Mouse (Mus musculus): ENCODE results near the gene Hmbs. TPM values are rescaled to one million over a fixed set of nuclear protein-coding genes. Genes with fewer than 3 reads are reported as not detected.
"Not testable (repeated sequence)": the region's sequence is repeated elsewhere in the genome, so short reads cannot be mapped to it uniquely, and the experiment has no call there.

Hmbs gene
- total and polyA plus RNA-seq, 3 experiments, result 65.1 to 74.0 (median 73.7) TPM

DNA sequence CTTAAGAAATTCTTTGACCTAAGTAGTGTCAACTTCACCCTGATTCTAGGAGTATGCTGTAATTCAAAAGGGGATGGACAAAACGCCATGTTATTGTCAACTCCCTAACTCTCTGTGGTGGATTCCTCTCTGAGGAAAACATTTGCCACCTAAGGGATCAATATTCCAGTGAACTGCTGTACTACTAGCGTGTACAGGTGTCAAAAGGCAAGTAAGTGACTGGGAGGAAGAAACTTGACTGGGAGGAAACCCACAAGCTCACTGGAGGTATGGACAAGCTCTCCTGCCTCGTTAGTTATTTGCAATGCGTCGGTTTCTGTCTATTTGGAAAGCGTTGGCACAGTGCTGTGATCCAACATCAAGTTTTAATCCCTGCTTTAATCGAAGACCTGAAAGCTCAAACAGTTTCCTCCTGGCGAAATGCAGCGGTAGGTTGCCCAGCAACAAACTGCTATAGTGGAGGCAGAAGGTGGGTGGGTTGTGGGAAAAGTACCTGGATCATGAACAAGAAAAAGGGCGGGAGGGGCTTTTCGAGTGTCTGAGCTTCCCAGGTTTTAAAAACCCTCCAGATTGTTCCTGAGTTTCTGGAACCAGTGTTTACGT is 18.2 kb downstream of the Hmbs start, which contains the start of gene Dpagt1:
Dpagt1 (plus strand) TSS at position 252 of the 603 bp plus-strand sequence.
- dilution Hi-C loops (cut with MboI; ENCODE audit: extremely low pct_ligation_motif_present, extremely low pct_unique_long_range_greater_than_20kb, low sequenced_read_pairs) (no loop called here), in situ Hi-C loops (cut with MboI; ENCODE audit: low pct_ligation_motif_present, low pct_unique_long_range_greater_than_20kb, low sequenced_read_pairs) (no loop called here)
- peak within 1 kb of the TSS; percentile 67 for H3K27ac ChIP-seq (ENCODE audit: insufficient read depth, low read depth)
- H3K4me3 ChIP-seq (replicated peaks in 1 of 3; ENCODE audit: low read depth in 2 of 3, low read length in 2 of 3, poor library complexity in 1 of 3), result peak within 1 kb of the TSS; percentile 83 to 92 (median 85)
- peak within 1 kb of the TSS; percentile 81 for H3K9ac ChIP-seq (ENCODE audit: insufficient read depth, low read depth)
- peak within 1 kb of the TSS; percentile 93 for H3K4me2 ChIP-seq (ENCODE audit: insufficient read depth, low read depth, poor library complexity, severe bottlenecking)
- H3K79me2 ChIP-seq (replicated peaks; ENCODE audit: control insufficient read depth, extremely low read depth, insufficient read depth, poor library complexity, severe bottlenecking), result peaks cover 7% of the 10 kb centered on the region; the same call in 1 of the 2 replicates
- H3K36me3 ChIP-seq (replicated peaks in 1 of 2; ENCODE audit: control insufficient read depth in 1 of 2, insufficient read depth in 1 of 2, low read length in 1 of 2), result peaks cover 12 to 28% of the 10 kb centered on the region in 2 experiments
- TF ChIP-seq ZNF384 (IDR thresholded peaks at IDR 0.05; ENCODE audit: low read depth, low read length) (peak; percentile 4; the same call in 1 of the 2 replicates), MAX (IDR thresholded peaks at IDR 0.05; ENCODE audit: low read length) (no peak), NELFE (IDR thresholded peaks at IDR 0.05; ENCODE audit: low read depth, low read length) (0 out of 2 replicates have a peak, but pooled peaks have one; percentile 24), MEF2A (IDR thresholded peaks at IDR 0.05; ENCODE audit: borderline replicate concordance, low read depth, low read length) (no peak)
- DNase-seq (ENCODE audit: extremely low read depth), result no peak
- H3K9me3 ChIP-seq (replicated peaks; ENCODE audit: low read length), result no peaks in the 10 kb centered on the region
- H3K27me3 ChIP-seq (replicated peaks), result peaks cover 3% of the 10 kb centered on the region
- H3K4me1 ChIP-seq (ENCODE audit: control insufficient read depth in 1 of 2, insufficient read depth in 2 of 2), result peaks cover 5 to 41% of the 10 kb centered on the region in 2 experiments

DNA sequence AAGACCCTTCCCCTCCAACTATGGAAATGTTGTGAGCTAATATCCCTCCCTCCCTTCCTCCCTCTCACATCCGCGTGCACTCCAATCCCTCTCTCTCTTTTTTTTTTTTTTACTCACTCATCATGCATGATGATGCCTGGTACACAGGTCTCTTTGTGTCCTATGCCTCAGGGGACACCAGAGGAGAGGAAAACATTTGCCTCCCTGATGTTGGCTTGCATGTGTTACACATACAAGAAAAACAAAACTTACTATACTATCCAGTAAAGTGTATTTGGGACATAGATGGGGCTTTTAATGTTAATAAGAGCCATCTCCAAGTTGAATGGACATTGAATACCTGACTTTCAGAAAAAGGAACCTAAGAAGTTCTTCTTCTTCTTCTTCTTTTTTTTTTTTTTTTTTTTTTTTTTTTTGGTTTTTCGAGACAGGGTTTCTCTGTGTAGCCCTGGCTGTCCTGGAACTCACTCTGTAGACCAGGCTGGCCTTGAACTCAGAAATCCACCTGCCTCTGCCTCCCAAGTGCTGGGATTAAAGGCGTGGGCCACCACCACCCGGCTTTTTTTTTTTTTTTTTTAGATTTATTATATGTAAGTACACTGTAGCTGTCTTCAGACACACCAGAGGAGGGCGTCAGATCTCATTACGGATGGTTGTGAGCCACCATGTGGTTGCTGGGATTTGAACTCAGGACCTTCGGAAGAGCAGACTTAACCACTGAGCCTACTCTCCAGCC is 18.8 kb downstream of the Hmbs start:
- dilution Hi-C loops (cut with MboI; ENCODE audit: extremely low pct_ligation_motif_present, extremely low pct_unique_long_range_greater_than_20kb, low sequenced_read_pairs); in situ Hi-C loops (cut with MboI; ENCODE audit: low pct_ligation_motif_present, low pct_unique_long_range_greater_than_20kb, low sequenced_read_pairs); DNase-seq (ENCODE audit: extremely low read depth); H3K79me2 ChIP-seq (replicated peaks; ENCODE audit: control insufficient read depth, extremely low read depth, insufficient read depth, poor library complexity, severe bottlenecking); H3K9ac ChIP-seq (ENCODE audit: insufficient read depth, low read depth); H3K27me3 ChIP-seq (replicated peaks); H3K9me3 ChIP-seq (replicated peaks; ENCODE audit: low read length): not testable (repeated sequence)
- Histone ChIP-seq H3K4me1 (ENCODE audit: control insufficient read depth in 1 of 2, insufficient read depth in 2 of 2) (peaks cover 6 to 40% of the 10 kb centered on the region in 2 experiments), H3K36me3 (replicated peaks in 1 of 2; ENCODE audit: control insufficient read depth in 1 of 2, insufficient read depth in 1 of 2, low read length in 1 of 2) (peaks cover 9 to 21% of the 10 kb centered on the region in 2 experiments), H3K27ac (ENCODE audit: insufficient read depth, low read depth) (peak overlapping the region; percentile 24; the same call in 1 of the 2 replicates), H3K4me3 (replicated peaks in 1 of 3; ENCODE audit: low read depth in 2 of 3, low read length in 2 of 3, poor library complexity in 1 of 3) (peak overlapping the region in 1 of 3 experiments; percentile 92), H3K4me2 (ENCODE audit: insufficient read depth, low read depth, poor library complexity, severe bottlenecking) (peak overlapping the region; percentile 93; the same call in 1 of the 2 replicates)
- TF ChIP-seq TCF12 (IDR thresholded peaks at IDR 0.05; ENCODE audit: low read depth, low read length) (0 out of 2 replicates have a peak, but pooled peaks have one; percentile 27), ZNF384 (IDR thresholded peaks at IDR 0.05; ENCODE audit: low read depth, low read length) (peak; percentile 74)

DNA sequence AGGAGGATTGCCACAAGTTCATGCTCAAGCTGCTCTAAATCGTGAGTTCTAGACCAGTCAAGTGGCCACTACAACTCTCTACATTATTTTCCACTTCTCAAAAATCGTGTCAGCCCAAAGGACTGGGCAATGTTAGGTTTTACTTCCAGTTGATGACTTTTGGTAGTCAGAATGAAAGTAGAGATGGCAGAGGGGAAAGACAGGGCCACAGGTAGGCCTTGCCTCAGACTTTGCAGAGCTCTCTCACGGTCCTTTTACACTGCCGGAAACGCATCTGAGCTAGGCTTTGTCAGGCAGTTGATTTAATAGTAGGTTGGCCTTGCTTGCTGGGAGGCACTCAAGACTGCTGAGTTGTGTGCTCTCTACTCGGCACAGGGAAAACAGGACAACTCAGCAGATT is 19.9 kb downstream of the Hmbs start:
- Histone ChIP-seq H3K27me3 (replicated peaks) (peaks cover 4% of the 10 kb centered on the region), H3K4me3 (replicated peaks in 1 of 3; ENCODE audit: low read depth in 2 of 3, low read length in 2 of 3, poor library complexity in 1 of 3) (no peak overlapping the region), H3K9ac (ENCODE audit: insufficient read depth, low read depth) (peak overlapping the region; percentile 37), H3K4me2 (ENCODE audit: insufficient read depth, low read depth, poor library complexity, severe bottlenecking) (peak overlapping the region; percentile 35; the same call in 1 of the 2 replicates), H3K27ac (ENCODE audit: insufficient read depth, low read depth) (peak overlapping the region; percentile 80), H3K79me2 (replicated peaks; ENCODE audit: control insufficient read depth, extremely low read depth, insufficient read depth, poor library complexity, severe bottlenecking) (peaks cover 7% of the 10 kb centered on the region; the same call in 1 of the 2 replicates), H3K9me3 (replicated peaks; ENCODE audit: low read length) (no peaks in the 10 kb centered on the region), H3K4me1 (ENCODE audit: control insufficient read depth in 1 of 2, insufficient read depth in 2 of 2) (peaks cover 6 to 42% of the 10 kb centered on the region in 2 experiments), H3K36me3 (replicated peaks in 1 of 2; ENCODE audit: control insufficient read depth in 1 of 2, insufficient read depth in 1 of 2, low read length in 1 of 2) (peaks cover 5 to 12% of the 10 kb centered on the region in 2 experiments)
- in situ Hi-C loops (cut with MboI; ENCODE audit: low pct_ligation_motif_present, low pct_unique_long_range_greater_than_20kb, low sequenced_read_pairs) (no loop called here), dilution Hi-C loops (cut with MboI; ENCODE audit: extremely low pct_ligation_motif_present, extremely low pct_unique_long_range_greater_than_20kb, low sequenced_read_pairs) (no loop called here)
- DNase-seq (ENCODE audit: extremely low read depth), result peak; percentile 77
- TF ChIP-seq SMC3 (IDR thresholded peaks at IDR 0.05; ENCODE audit: low read depth, low read length) (no peak), CTCF (conservative IDR thresholded peaks at IDR 0.05 in 1 of 2, IDR thresholded peaks at IDR 0.05 in 1 of 2; ENCODE audit: low read depth in 2 of 2, low read length in 2 of 2) (no peak), ZKSCAN1 (IDR thresholded peaks at IDR 0.05; ENCODE audit: borderline replicate concordance, low read depth, low read length) (no peak), CHD2 (IDR thresholded peaks at IDR 0.05; ENCODE audit: low read length) (0 out of 2 replicates have a peak, but pooled peaks have one; percentile 39), NRF1 (IDR thresholded peaks at IDR 0.05; ENCODE audit: low read depth, low read length) (no peak), TBP (conservative IDR thresholded peaks at IDR 0.05; ENCODE audit: low read depth, low read length) (peak; percentile 69), BHLHE40 (IDR thresholded peaks at IDR 0.05; ENCODE audit: low read depth, low read length) (peak; percentile 36; the same call in 1 of the 2 replicates), MAX (IDR thresholded peaks at IDR 0.05; ENCODE audit: low read length) (no peak), MAFK (IDR thresholded peaks at IDR 0.05; ENCODE audit: insufficient replicate concordance, low read length) (no peak), ZC3H11A (IDR thresholded peaks at IDR 0.05; ENCODE audit: low read depth, low read length) (no peak), MEF2A (IDR thresholded peaks at IDR 0.05; ENCODE audit: borderline replicate concordance, low read depth, low read length) (no peak), ZMIZ1 (IDR thresholded peaks at IDR 0.05; ENCODE audit: low read depth, low read length) (no peak), USF1 (IDR thresholded peaks at IDR 0.05; ENCODE audit: low read depth, low read length) (no peak), SIN3A (IDR thresholded peaks at IDR 0.05; ENCODE audit: low read length) (peak; percentile 23; the same call in 1 of the 2 replicates), JUND (conservative IDR thresholded peaks at IDR 0.05; ENCODE audit: low read depth, low read length) (peak; percentile 85), E2F4 (IDR thresholded peaks at IDR 0.05; ENCODE audit: insufficient replicate concordance, low read depth, low read length) (no peak), USF2 (conservative IDR thresholded peaks at IDR 0.05; ENCODE audit: low read depth, low read length) (no peak), MXI1 (IDR thresholded peaks at IDR 0.05; ENCODE audit: low read depth, low read length) (peak; percentile 61), RAD21 (IDR thresholded peaks at IDR 0.05; ENCODE audit: low read depth, low read length) (no peak)

Measured in CH12.LX (cell line).